Mouse (Mus musculus) T-helper 17 cell (primary cell): ENCODE results near the gene Rapgef3.

Experiments used
- in situ Hi-C, 2 experiments: fragments of 300-600 bp; cut with MboI, MseI; formaldehyde crosslinking; loops; 1 replicate in 1 of 2; 2 replicates in 1 of 2; pipeline ENCODE4 v1.15.1; 2025; ENCODE audit warnings: high pct_unique_total_duplicates in 2 of 2

The Rapgef3 gene

DNA sequence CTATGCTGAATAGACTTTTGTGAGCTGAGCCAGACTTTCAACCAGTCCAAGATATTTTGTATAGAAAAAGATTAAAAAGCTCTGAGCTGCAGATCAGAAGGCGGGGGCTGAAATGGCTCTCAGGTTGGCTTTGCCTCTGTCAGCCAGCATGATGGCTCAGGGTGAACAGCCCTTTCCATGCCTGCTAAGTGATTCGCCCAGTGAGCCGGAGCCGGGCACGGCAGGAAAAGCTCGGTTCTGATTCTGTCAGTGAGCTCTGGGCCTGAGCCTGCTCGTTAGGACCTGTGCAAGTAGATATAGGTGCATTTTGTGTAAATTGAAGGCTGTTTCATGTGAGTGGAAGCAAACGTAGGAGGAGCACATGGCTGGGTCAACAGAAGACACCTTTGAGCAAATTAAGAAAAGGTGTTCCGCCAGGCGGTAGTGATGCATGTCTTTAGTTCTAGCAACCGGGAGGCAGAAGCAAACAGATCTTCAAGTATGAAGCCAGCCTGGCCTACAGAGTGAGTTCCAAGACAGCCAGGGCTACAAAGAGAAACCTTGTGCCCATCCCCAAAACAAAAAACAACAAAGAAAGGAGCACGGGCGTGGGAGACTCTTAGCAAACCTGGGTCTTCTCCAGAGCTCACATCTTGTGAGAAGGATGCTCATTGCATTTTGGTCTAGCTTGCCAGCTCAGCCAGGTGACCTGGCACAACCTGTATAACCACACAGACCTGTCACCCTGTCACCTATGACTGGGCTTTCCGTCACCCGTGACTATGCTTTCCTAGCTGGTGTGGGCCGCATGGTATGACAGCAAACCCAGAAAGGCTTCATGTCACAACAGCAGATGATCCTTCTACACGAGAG is 43.2 kb downstream of the Rapgef3 start:
- in situ Hi-C loops, result no loop called here

DNA sequence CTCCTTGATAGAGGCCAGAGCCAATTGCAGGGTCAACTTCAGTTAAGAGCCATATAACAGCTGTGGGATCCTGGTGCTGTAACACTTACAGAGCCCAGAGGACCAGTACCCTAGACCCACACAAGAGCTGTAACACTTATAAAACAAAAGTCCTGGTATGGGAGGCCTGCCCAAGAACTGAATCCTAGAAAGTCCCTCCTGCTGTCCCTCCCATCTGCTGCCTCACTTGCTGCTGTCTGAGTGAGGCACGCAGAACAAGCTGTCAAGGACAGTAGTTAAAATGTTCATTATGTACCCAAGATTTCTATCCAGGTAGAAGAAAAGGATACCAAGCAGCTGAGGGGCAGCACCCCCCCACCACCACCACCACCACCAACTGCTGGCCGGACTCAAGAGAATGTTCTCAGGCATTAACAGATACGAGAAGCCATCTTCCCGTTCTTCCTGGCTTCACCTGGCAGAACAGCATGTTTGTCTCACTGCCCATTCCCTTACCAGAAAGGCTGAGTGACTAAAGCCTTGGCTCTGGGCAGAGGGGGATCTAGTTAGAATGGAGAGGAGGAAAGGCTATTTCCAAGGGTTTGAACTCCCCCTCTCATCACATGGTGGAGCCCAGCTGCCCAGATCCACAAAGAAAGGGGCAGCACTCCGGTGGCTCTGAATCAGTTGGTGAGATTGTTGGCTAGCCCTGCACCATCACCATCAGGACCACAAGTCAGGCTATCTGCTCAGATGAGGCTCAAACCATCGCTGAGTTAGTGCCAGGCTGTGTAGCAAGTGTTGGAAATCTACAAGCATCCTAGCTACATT is 44.0 kb downstream of the Rapgef3 start:
- in situ Hi-C loops, result no loop called here

DNA sequence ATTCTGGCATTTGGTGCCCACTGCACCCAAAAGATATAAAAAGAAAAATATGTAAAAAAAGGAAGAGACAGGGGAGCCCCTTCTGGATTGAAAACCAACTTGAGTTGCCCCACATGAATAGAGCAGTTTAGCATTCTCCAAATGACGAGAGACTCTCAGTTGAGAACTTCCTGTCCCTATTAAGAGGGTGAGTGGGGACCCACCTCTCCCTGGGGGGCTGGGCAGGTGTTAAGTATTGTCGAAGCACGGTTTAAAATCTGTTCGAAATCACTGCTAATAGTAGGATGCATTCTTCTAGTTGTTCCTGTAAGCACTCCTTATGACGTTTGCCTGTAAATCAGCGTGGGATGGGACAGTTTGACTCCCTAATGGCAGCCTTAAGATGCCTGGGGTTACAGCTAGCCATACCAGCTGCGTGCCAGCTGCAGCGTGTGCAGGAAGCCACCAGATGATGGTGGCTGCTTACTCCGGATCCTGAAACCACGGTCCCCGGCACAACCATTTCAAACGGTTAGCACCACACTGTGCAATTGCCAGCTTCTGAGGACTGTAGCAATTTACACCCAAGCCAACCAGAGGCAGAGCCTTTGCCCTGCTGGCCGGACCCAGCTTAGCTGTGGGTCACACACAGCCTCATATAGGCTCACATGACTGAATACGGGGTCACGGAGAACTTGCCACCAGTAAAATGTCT is 46.6 kb downstream of the Rapgef3 start:
- in situ Hi-C loops, result no loop called here

DNA sequence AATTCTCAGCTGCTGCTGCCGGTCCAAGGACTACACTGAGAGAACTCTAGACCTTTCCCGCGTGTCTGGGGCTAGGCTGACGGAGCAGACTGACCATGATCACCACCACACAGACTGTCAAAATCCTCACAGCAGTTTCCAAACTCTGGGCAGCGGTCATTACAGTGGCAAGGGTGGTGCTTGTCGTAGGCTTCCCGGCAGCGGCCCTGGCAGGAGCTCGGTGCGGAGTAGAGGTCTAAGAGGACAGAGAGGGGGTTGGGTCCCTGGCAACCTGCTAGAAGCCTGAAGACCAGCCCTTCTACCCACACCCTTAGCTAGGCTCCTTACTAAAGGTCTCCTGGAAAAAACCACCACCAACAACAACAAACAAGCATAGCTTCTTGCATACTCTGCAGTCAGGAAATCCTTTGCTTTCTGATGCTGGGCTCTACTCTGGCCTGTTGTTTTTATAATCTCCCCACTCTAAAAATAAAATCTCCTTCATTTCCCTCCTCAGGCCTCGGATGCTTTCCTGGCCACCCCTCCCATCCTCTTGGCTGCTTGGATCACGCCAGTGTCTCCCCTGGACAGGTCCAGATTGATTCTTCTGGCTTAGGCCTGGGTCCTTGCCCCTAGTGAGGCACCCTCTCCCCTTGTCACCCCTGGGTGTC is 47.6 kb downstream of the Rapgef3 start:
- in situ Hi-C loops, result no loop called here

DNA sequence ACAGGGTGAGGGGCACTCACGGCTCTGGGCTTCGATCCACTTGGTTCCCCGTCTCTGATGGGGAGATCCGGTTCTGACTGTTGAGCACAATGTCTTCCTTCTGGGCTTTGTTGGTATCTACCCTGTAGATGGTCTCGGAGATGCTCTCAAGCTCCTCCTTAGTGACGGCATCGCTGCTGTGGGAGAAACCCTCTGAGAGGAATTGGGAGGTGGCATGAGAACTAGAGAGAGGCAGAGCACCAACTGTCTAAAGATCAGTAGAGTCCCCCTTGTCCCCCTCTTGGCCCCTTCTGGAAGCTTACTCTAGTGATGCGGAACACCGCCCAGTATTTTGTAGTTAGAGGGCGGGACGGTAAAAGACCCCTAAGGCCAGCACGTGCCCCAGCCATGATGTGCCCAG is 48.3 kb downstream of the Rapgef3 start:
- in situ Hi-C loops, result loop anchor here (5.0 to 10.0 kb wide), 3 partner anchors 45 to 133 kb away; partner anchors contain the start of gene Rapgef3 (in 1 of the 2)

DNA sequence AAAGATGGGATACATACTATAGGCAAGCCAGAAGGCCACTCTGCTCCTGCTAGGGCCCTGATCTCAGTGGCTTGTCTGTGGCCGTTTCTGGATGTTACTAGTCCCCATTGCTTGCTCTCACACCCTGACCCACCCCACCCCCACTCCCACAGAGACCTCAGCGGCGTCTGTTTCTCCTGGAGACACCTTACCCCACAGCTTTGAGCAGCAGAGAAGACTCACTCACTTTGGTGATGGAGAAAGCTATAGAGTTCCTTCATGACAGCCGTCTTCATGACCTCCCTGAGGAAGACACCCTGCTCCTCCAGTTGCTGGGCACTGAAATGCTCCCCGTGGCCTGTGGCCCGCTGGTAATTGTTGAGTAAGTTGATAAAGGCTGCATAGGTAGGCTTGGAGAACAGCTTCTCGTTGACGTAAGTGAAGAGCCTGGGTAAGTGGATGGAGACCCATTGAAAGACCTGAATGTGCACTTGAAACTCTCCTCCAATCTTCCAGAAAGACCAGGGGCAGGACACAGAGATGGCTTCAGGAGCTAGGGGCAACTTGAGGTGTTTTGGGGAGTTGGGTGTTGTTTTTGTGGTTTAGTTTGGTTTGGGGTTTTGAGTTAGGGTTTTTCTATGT is 49.1 kb downstream of the Rapgef3 start:
- in situ Hi-C loops, result loop anchor here (5.0 to 10.0 kb wide), 3 partner anchors 46 to 134 kb away; partner anchors contain the start of gene Rapgef3 (in 1 of the 2)

DNA sequence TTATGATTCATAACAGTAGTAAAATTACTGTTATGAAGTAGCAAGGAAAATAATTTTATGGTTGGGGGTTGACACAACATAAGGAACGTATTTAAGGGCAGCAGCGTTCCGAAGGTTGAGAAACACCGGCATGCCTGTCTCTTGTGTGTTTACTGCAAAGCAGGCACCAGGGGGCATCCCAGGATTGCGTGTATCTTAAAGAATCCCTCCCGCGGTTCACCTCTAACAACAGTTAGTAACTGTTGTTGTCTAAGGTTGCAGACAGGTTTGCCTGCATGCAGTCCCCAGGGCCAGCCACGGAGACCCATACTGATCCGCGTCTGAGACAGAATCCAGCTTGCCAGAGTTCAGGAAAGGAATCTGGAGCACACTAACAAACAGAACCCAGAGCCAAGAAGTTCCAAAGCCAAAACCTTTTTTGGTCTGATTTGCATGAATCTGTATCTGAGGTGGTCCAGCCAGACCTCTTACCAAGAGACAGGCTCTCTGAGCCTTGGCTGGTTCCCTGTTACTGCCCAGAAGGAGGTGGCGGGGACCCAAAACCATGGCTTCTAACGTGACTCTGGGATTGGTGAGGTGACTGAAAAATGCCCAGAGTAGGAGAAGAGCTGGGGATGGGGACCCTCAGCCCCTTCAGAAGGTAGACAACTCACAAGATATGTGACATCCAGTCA is 49.8 kb downstream of the Rapgef3 start:
- in situ Hi-C loops, result loop anchor here (5.0 to 10.0 kb wide), 3 partner anchors 47 to 134 kb away; partner anchors contain the start of gene Rapgef3 (in 1 of the 2)

DNA sequence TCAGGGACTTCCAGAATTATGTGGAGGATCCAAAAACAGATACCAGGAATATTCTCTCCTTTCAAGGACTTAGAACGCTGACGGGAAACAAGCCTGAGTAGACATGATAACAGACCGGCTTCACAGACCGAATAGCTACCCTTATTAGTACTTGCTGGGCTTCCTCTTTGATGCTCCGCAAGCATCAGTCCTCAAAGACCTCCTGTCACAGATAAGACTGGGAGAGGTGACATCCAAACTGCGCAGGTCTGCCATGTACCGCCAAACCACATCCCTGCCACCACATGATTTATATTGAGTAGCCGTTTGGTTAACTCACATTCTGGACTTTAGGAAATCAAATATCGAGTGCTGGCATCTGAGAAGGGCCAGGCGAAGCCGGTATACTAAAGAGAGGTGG is 51.0 kb downstream of the Rapgef3 start:
- in situ Hi-C loops, result loop anchor here (5.0 to 10.0 kb wide), 3 partner anchors 48 to 136 kb away; partner anchors contain the start of gene Rapgef3 (in 1 of the 2)

DNA sequence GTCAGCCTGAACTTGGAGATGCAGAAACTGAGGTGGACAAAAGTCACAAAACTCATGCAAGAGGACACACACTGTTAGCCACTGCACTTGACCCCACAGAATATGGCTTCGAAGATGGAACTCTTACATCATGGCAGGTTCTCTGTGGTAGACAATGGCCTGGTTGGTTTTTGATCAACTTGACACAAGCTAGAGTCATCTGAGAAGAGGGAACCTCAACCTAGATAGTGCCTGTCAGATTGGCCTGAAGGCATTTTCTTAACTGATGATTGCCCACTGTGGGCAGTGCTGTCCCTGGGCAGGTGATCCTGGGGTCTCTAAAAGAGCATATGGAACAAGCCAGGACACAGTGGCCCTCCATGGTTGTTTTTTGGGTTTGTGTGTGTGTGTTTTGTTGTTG is 52.0 kb downstream of the Rapgef3 start:
- in situ Hi-C loops, result loop anchor here (5.0 to 10.0 kb wide), 3 partner anchors 49 to 137 kb away; partner anchors contain the start of gene Rapgef3 (in 1 of the 2)

DNA sequence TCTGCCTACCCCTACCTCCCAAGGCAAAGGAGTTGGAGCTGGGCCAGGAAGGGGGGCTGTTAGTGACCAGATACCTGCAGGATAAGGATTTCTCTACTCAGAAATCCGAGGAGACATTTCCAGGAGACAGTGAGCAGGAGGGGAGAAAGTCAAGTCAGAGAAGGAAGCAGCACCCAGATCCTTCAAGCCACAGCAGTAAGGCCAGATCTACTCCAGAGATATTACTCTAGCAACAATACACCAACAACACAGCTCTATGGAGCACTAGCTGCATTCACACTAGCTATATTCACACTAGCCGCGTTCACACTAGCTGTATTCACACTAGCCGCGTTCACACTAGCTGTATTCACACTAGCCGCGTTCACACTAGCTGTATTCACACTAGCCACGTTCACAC is 52.7 kb downstream of the Rapgef3 start:
- in situ Hi-C loops, result loop anchor here (5.0 to 10.0 kb wide), 3 partner anchors 50 to 137 kb away; partner anchors contain the start of gene Rapgef3 (in 1 of the 2)

DNA sequence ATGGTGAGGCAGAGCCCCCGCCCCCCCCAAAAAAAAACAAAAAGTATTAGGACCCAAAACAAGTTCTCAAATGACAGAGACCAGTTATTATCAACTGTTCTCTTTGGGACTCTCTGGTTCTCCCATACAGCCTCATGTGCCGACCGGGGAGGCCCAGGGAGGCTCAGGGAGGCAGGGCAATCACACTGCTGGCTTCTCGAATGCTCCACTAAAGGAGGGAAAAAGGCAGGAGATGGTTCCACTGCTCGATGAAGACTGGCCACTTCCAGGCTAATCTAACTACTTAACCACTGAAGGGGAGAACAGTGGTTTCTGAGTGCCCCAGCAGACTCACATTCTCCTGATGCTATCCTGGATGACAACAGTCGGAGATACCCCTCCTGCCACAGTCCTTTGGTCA is 55.2 kb downstream of the Rapgef3 start:
- in situ Hi-C loops, result loop anchor here in 1 of 2 experiments (10.0 kb wide), 1 partner anchor 52 kb away; the partner anchor contains the start of gene Rapgef3

DNA sequence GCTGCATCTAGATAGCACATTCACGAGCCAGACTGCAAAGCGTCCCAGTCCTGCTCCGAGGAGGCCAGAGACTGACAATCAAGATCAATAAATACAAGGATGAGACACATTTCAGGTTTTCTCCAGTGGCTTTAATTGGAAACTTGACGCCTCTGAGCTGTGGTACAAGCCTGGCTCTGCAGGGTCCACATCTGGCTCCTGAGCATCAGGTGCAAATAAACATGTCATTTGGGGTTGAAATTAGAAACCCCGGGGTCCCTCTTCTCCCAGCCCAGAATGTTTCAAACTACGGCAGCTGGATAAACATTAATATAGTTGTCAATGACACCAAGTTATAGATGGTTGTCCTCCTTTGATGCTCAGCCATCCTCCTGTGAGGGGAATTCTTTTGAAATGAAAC is 56.9 kb downstream of the Rapgef3 start:
- in situ Hi-C loops, result loop anchor here in 1 of 2 experiments (10.0 kb wide), 1 partner anchor 54 kb away; the partner anchor contains the start of gene Rapgef3

DNA sequence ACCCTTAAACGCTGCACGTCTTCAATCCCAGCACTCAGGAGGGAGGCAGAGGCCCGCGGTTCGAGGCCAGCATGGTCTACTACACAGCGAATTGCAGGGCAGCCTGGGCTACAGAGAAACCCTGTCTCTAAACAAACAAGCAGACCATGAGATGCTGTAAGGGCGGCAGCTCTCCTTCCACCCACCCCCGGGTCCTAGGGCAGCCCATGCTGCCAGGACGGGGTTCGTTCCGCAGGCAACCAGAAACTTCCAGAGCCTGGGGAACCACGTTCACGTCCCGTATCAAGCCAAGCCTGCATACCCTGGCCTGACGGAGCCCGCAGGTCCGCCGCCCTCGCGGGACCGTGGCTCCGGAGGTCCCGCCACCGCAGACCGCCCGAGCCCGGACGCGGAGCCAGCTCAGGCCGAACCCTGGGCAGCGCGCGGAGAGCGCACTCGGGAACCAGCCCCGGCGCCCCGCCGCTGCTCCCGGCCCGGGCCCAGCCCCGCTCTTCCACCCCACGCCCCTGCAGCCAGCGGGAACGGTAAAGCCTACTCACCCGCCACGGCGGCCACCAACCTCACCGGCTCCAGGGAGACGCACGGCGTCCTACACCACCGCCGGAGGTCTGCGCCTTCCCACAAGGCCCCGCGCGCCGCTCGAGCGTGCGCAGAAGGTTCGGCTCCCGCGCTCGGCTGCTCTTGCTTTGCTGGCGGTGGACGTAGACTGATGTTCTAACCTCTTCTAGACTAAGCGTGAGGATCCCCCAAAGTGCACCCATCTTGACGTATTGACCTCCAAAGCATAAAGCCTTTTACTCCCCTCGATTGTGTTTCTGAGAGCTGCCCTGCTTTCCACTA is 62.3 kb downstream of the Rapgef3 start, which contains the start of gene Rpap3:
Gene Rpap3, minus strand, starts transcription at position 615 of the 840 bp plus-strand sequence.
- in situ Hi-C loops, result loop anchor here in 1 of 2 experiments (10.0 kb wide), 1 partner anchor 449 kb away; no protein-coding TSS in a partner anchor

DNA sequence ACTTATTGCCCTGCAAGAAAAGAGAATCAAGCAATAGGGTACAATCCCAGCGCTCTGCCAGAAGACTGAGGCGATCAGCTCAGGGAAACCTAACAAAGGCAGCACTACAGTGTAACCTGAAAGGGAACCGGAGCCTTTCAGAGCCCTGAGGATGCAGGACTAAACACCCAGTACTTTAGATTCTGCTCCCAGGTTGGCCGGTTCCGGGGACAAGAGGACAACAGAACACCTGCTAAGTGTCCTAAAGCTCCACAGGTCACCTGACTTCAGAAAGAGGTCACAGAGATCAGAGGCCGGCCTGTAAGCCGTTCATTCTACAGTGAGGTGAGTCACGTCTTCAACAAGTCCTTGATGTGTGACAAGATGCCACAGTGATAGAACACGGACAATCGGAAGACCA is 71.2 kb downstream of the Rapgef3 start:
- in situ Hi-C loops, result no loop called here
